Mouse (Mus musculus) gastrocnemius, postnatal 14 days (tissue): ENCODE data around the gene Lax1. TPM values are rescaled to one million over a fixed set of nuclear protein-coding genes. Genes with fewer than 3 reads are reported as not detected.
A peak's percentile ranks its signal among the peaks of the same experiment; 100 is the strongest.
"Not testable (repeated sequence)": the region's sequence is repeated elsewhere in the genome, so short reads cannot be mapped to it uniquely, and the experiment has no call there.

Experiments used
- DNase-seq: peaks from one replicate; pipeline ENCODE4 v3.0.0; 2021; ENCODE audit warnings: mixed read lengths
- intact Hi-C: fragments of 180-260 bp; cut with DNase I; formaldehyde crosslinking; loops from one replicate; pipeline ENCODE4 v1.15.1; 2025; ENCODE audit warnings: low total_unique reads
- long read RNA-seq, 2 experiments: library from polyadenylated mRNA; stranded (forward); transcript quantifications; one replicate each; pipeline ENCODE4 v2.0.0; 2021
- total RNA-seq, 2 experiments: library from RNA; stranded (reverse); gene quantifications; 2 replicates each; pipeline ENCODE4 v1.2.3; 2021

Gene Lax1
- total RNA-seq = under 1 TPM; 0.09 to 0.27 TPM
- long read RNA-seq, experiment 1 = 0 reads
- long read RNA-seq, experiment 2 = 0 reads

GRCm38 (mm10) chr1:133689897-133690296 is at the start of gene Lax1:
Gene Lax1 (minus strand): TSS chr1:133690108.
- no peak for DNase-seq
- intact Hi-C loops = no loop called here

- no peak for DNase-seq
Measured at GRCm38 (mm10) chr1:133736664-133737063, 46.8 kb upstream of the Lax1 start.

GRCm38 (mm10) chr1:133735995-133736652 is 46.2 kb upstream of the Lax1 start:
- intact Hi-C loops = loop anchor here (2.0 to 10.0 kb wide), 2 partner anchors 161 to 309 kb away; no protein-coding TSS in a partner anchor
- peak; percentile 58 for DNase-seq

More at GRCm38 (mm10) chr1:133736664-133737063, 46.8 kb upstream of the Lax1 start:
- intact Hi-C loops = loop anchor here (2.0 to 10.0 kb wide), 2 partner anchors 160 to 308 kb away; no protein-coding TSS in a partner anchor

- intact Hi-C loops = loop anchor here (10.0 kb wide), 1 partner anchor 312 kb away; no protein-coding TSS in a partner anchor
- no peak for DNase-seq
Measured at GRCm38 (mm10) chr1:133732814-133733213, 42.9 kb upstream of the Lax1 start.

GRCm38 (mm10) chr1:133728339-133728738 is 38.4 kb upstream of the Lax1 start:
- no peak for DNase-seq
- intact Hi-C loops = no loop called here

GRCm38 (mm10) chr1:133720342-133720741 is 30.4 kb upstream of the Lax1 start:
- DNase-seq = no peak
- intact Hi-C loops = no loop called here

GRCm38 (mm10) chr1:133718786-133719185 is 28.9 kb upstream of the Lax1 start:
- intact Hi-C loops = loop anchor here (5.0 kb wide), 1 partner anchor 86 kb away; no protein-coding TSS in a partner anchor

GRCm38 (mm10) chr1:133718296-133718695 is 28.4 kb upstream of the Lax1 start:
- intact Hi-C loops = loop anchor here (5.0 kb wide), 1 partner anchor 86 kb away; no protein-coding TSS in a partner anchor
- DNase-seq = no peak

More at GRCm38 (mm10) chr1:133718786-133719185, 28.9 kb upstream of the Lax1 start:
- no peak for DNase-seq

- intact Hi-C loops = loop anchor here (5.0 kb wide), 1 partner anchor 84 kb away; no protein-coding TSS in a partner anchor
- DNase-seq = peak; percentile 72
Measured at GRCm38 (mm10) chr1:133716464-133716863, 26.6 kb upstream of the Lax1 start.

- intact Hi-C loops = loop anchor here (5.0 kb wide), 1 partner anchor 83 kb away; no protein-coding TSS in a partner anchor
- no peak for DNase-seq
Measured at GRCm38 (mm10) chr1:133715191-133715590, 25.3 kb upstream of the Lax1 start.

- DNase-seq = no peak
- intact Hi-C loops = no loop called here
Measured at GRCm38 (mm10) chr1:133713009-133713370, 23.1 kb upstream of the Lax1 start.

GRCm38 (mm10) chr1:133712288-133713008 is 22.5 kb upstream of the Lax1 start:
- intact Hi-C loops = no loop called here
- no peak for DNase-seq

GRCm38 (mm10) chr1:133711376-133711775 is 21.5 kb upstream of the Lax1 start:
- intact Hi-C loops = no loop called here
- DNase-seq = no peak

GRCm38 (mm10) chr1:133710895-133711294 is 21.0 kb upstream of the Lax1 start:
- DNase-seq = no peak
- intact Hi-C loops = no loop called here

GRCm38 (mm10) chr1:133709292-133709691 is 19.4 kb upstream of the Lax1 start:
- no peak for DNase-seq
- intact Hi-C loops = no loop called here

- DNase-seq, intact Hi-C loops: not testable (repeated sequence)
Measured at GRCm38 (mm10) chr1:133701824-133702223, 11.9 kb upstream of the Lax1 start.

GRCm38 (mm10) chr1:133697935-133698620 is 8.2 kb upstream of the Lax1 start:
- DNase-seq = no peak
- intact Hi-C loops = no loop called here

GRCm38 (mm10) chr1:133695901-133696300 is 6.0 kb upstream of the Lax1 start:
- intact Hi-C loops = no loop called here
- no peak for DNase-seq

- no peak for DNase-seq
- intact Hi-C loops = no loop called here
Measured at GRCm38 (mm10) chr1:133694876-133695275, 5.0 kb upstream of the Lax1 start.

- DNase-seq = no peak
- intact Hi-C loops = no loop called here
Measured at GRCm38 (mm10) chr1:133694301-133694700, 4.4 kb upstream of the Lax1 start.
